Mouse (Mus musculus) fat pad, adult 2 months (tissue): ENCODE data around the gene Pax1.

ENCODE experiments used
- DNase-seq: peaks from one replicate; pipeline ENCODE4 v3.0.0-alpha.2; 2011; ENCODE audit warnings: low read depth, low spot score; ENCODE audit errors: extremely low read depth

The Pax1 gene

GRCm38 (mm10) chr2:147361581-147361980 lies at the start of gene Pax1:
Gene Pax1 (plus strand): TSS chr2:147361925.
- no peak for DNase-seq

GRCm38 (mm10) chr2:147321036-147321435 lies 40.7 kb upstream of the Pax1 start:
- no peak for DNase-seq

GRCm38 (mm10) chr2:147325178-147325577 lies 36.5 kb upstream of the Pax1 start:
- no peak for DNase-seq

- no peak for DNase-seq
These were observed 29.0 kb upstream of the Pax1 start for GRCm38 (mm10) chr2:147332731-147333130.

- no peak for DNase-seq
These were observed 23.0 kb upstream of the Pax1 start for GRCm38 (mm10) chr2:147338729-147339128.

- DNase-seq, result no peak
These were observed 21.9 kb upstream of the Pax1 start for GRCm38 (mm10) chr2:147339796-147340195.

GRCm38 (mm10) chr2:147342198-147342597 lies 19.5 kb upstream of the Pax1 start:
- DNase-seq, result no peak

GRCm38 (mm10) chr2:147359716-147360115 lies 2.0 kb upstream of the Pax1 start:
- no peak for DNase-seq

GRCm38 (mm10) chr2:147360401-147360800 lies 1.3 kb upstream of the Pax1 start:
- DNase-seq, result no peak

- no peak for DNase-seq
These were observed 869 bp upstream of the Pax1 start for GRCm38 (mm10) chr2:147360856-147361255.

GRCm38 (mm10) chr2:147362316-147362715 lies 591 bp downstream of the Pax1 start:
- no peak for DNase-seq

GRCm38 (mm10) chr2:147363401-147364130 lies 1.8 kb downstream of the Pax1 start:
- no peak for DNase-seq

- no peak for DNase-seq
These were observed 2.5 kb downstream of the Pax1 start for GRCm38 (mm10) chr2:147364198-147364597.

GRCm38 (mm10) chr2:147364982-147365907 lies 3.5 kb downstream of the Pax1 start:
- DNase-seq, result no peak

- no peak for DNase-seq
These were observed 4.3 kb downstream of the Pax1 start for GRCm38 (mm10) chr2:147365908-147366630.

GRCm38 (mm10) chr2:147367246-147367820 lies 5.6 kb downstream of the Pax1 start:
- DNase-seq, result no peak

- no peak for DNase-seq
These were observed 6.3 kb downstream of the Pax1 start for GRCm38 (mm10) chr2:147367911-147368591.

- no peak for DNase-seq
These were observed 7.8 kb downstream of the Pax1 start for GRCm38 (mm10) chr2:147369561-147369960.

- no peak for DNase-seq
These were observed 8.4 kb downstream of the Pax1 start for GRCm38 (mm10) chr2:147370091-147370490.

GRCm38 (mm10) chr2:147371289-147371688 lies 9.6 kb downstream of the Pax1 start:
- no peak for DNase-seq
